Mouse (Mus musculus): ENCODE results near the gene Kcnn4.

GRCm38 (mm10) chr7:24343701-24344272 lies 26.3 kb upstream of the Kcnn4 start:
- TF ChIP-seq CTCF (IDR thresholded peaks at IDR 0.05; ENCODE audit: borderline replicate concordance, insufficient read depth, low read length) (no peak), POLR2A (IDR thresholded peaks at IDR 0.05; ENCODE audit: low read depth, low read length) (no peak)

Data from embryonic fibroblast, embryonic 13.5 days (primary cell).